Mouse (Mus musculus) stomach, postnatal 0 days (tissue): ENCODE results near the gene Nck1.

Experiments
- CTCF ChIP-seq: IDR thresholded peaks from 2 replicates; pipeline ENCODE4 v1.5.1; 2016; ENCODE audit warnings: antibody characterized with exemption, low read depth, mild to moderate bottlenecking, moderate library complexity
- EP300 ChIP-seq: optimal IDR thresholded peaks from 2 replicates; pipeline ENCODE3; 2016; ENCODE audit warnings: antibody characterized with exemption

GRCm38 (mm10) chr9:100465380-100465779, 80.6 kb downstream of the Nck1 start:
- TF ChIP-seq CTCF (no peak), EP300 (no peak)
